Mouse (Mus musculus): ENCODE results near the gene Gm3376. TPM values are rescaled to one million over a fixed set of nuclear protein-coding genes. Genes with fewer than 3 reads are reported as not detected.

Gm3376 gene
- not detected for total RNA-seq (2023)

DNA sequence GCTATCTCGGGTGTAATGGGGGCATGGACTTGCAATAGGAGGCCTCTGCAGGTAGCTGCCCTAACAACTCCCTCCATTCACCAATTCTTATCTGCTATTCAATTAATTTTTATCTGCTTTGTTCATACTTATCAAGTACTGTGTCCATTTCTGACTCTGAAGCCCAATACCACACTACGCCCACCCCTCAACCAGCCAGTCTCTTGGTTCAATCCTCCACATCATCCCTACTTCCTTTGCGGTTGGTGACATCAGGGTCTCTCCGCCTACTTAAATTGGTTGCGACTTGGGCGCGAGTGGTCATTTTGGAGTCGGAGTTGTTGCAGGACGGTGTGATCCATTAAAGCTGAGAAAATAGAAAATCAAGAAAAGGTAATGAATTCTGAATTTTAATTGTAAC, at the start of gene Gm3376:
TSS of gene Gm3376 (plus strand) at position 301 of the 400 bp plus-strand sequence.

